Mouse (Mus musculus) hindbrain, embryonic 13.5 days (tissue): Measurements from ENCODE around the gene Tango6. TPM values are rescaled to one million over a fixed set of nuclear protein-coding genes. Genes with fewer than 3 reads are reported as not detected.

ENCODE experiments used
- ATAC-seq: fragments of 200-750 bp; cut with Nextera tagmentation; 2 replicates; pipeline ENCODE4 v1.8.0; 2017; ENCODE audit warnings: moderate TSS enrichment; ENCODE audit not compliant: low FRiP score
- H3K27ac ChIP-seq: fragments of 300-500 bp; sonication (generic); 2 replicates; pipeline ENCODE4 v1.5.1; 2015; ENCODE audit warnings: inconsistent platforms, mild to moderate bottlenecking, moderate library complexity
- H3K27me3 ChIP-seq: fragments of 300-500 bp; sonication (generic); 2 replicates; pipeline ENCODE4 v1.6.1; 2015; ENCODE audit warnings: mild to moderate bottlenecking, inconsistent platforms
- H3K36me3 ChIP-seq: fragments of 300-500 bp; sonication (generic); 2 replicates; pipeline ENCODE4 v1.6.1; 2015; ENCODE audit warnings: mild to moderate bottlenecking, inconsistent platforms
- H3K4me1 ChIP-seq: fragments of 300-500 bp; sonication (generic); replicated peaks from 2 replicates; pipeline ENCODE4 v1.6.1; 2015; ENCODE audit warnings: inconsistent platforms
- H3K4me2 ChIP-seq: fragments of 300-500 bp; sonication (generic); 2 replicates; pipeline ENCODE4 v1.6.1; 2015; ENCODE audit warnings: inconsistent platforms, mild to moderate bottlenecking, moderate library complexity
- H3K4me3 ChIP-seq: fragments of 300-500 bp; sonication (generic); 2 replicates; pipeline ENCODE4 v1.5.1; 2015; ENCODE audit warnings: mild to moderate bottlenecking, inconsistent platforms
- H3K9ac ChIP-seq: fragments of 300-500 bp; sonication (generic); 2 replicates; pipeline ENCODE4 v1.6.1; 2015; ENCODE audit warnings: mild to moderate bottlenecking, inconsistent platforms
- H3K9me3 ChIP-seq: fragments of 300-500 bp; sonication (generic); 2 replicates; pipeline ENCODE4 v1.6.1; 2016; ENCODE audit warnings: inconsistent platforms
- WGBS: fragments of 180-500 bp; shearing (Covaris S2); methylation state at CpG from one replicate; pipeline ENCODE4 v1.1.7; 2015; 5-methylcytosine and 5-hydroxymethylcytosine counted together
- polyA plus RNA-seq: library from polyadenylated mRNA; unstranded; fragments of >200 nt; fragmentation: Nextera tagmentation; extraction: Ambion mirVana; gene quantifications from 2 replicates; pipeline ENCODE4 v1.2.1, GENCODE M21; 2015

The Tango6 gene
- polyA plus RNA-seq, 1 experiment from 2014 or later: 6.6 TPM

DNA sequence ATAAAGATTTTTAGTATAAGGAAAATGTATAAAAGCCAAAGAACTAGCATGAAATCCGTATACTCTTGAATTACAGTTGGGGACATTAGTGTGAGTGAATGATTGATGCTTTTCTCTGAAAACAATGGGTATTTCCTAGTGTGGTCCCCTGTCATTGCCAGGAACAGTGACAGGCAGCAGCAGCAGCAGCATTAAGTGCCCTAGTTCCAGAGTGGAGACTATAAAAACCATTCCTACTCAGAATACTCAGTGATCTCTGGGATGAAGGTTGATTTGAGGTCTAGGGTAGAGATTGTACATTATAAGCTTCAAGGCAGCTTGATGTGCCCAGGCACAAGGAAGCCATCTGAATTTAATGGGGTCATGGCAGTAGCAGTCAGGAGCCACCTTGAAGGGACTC is 45.0 kb downstream of the Tango6 start:
- H3K4me1 ChIP-seq: peaks cover 29% of the 10 kb centered on the region
- H3K9ac ChIP-seq: no peak overlapping the region
- no peaks in the 10 kb centered on the region for H3K9me3 ChIP-seq
- peak overlapping the region; percentile 86 for H3K27ac ChIP-seq
- peak overlapping the region; percentile 49; the same call in 1 of the 2 replicates for H3K4me2 ChIP-seq
- no peak for ATAC-seq
- H3K27me3 ChIP-seq: peaks cover 31% of the 10 kb centered on the region
- WGBS: 7% methylated on average over 1 of the region's 1 CpGs
- H3K36me3 ChIP-seq: peaks cover 12% of the 10 kb centered on the region
- no peak overlapping the region; the same call in 1 of the 2 replicates for H3K4me3 ChIP-seq

DNA sequence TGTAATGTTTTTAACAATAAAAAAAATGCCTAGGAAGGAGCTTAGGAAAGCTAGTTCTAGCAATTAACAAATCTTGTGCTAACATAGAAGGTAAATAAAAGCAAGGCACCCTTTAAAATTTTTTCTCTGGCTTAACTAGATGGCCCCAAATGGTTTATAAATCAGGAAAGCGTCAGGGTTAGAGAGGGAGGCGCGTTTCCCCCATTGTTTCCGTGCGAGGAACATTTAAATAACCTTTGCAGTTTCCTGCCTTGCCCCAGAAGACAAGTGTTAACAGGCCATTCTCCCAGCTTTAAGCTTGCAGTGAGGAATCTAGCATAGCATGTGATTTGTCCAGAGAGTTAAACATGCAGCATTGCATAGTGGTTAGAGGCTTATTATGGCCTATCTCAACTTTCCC is 50.1 kb downstream of the Tango6 start:
- Histone ChIP-seq H3K9ac (no peak overlapping the region), H3K4me2 (no peak overlapping the region), H3K27me3 (peaks cover 26% of the 10 kb centered on the region; the same call in 1 of the 2 replicates), H3K36me3 (peaks cover 5% of the 10 kb centered on the region; the same call in 1 of the 2 replicates), H3K9me3 (no peaks in the 10 kb centered on the region), H3K4me1 (peaks cover 12% of the 10 kb centered on the region), H3K4me3 (no peak overlapping the region), H3K27ac (no peak overlapping the region)
- no peak for ATAC-seq
- 40% methylated on average over 5 of the region's 5 CpGs for WGBS

DNA sequence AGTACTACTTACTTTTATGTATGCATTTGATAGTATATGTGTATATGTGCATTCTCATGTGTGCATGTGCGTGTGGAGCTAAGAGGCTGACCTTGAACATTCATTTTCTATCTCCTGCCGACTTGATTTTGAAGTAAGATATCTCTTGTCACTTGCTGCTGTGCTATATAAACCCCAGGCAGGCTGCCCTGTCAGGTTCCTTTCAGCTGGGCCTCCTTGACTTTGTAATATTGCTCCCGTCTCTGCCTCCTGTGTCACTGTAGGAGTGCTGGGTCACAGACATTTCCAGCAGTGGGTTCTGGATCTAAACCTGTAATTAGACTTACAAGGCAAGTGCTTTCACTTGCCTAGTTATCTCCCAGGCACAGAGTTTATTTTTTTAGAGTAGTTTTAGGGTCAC is 50.8 kb downstream of the Tango6 start:
- Histone ChIP-seq H3K9me3 (no peaks in the 10 kb centered on the region), H3K27me3 (peaks cover 26% of the 10 kb centered on the region; the same call in 1 of the 2 replicates), H3K36me3 (peaks cover 8% of the 10 kb centered on the region; the same call in 1 of the 2 replicates), H3K4me1 (peaks cover 8% of the 10 kb centered on the region), H3K4me2 (no peak overlapping the region), H3K4me3 (no peak overlapping the region), H3K27ac (no peak overlapping the region), H3K9ac (no peak overlapping the region)
- WGBS: 74% methylated on average over 3 of the region's 3 CpGs
- ATAC-seq: no peak

DNA sequence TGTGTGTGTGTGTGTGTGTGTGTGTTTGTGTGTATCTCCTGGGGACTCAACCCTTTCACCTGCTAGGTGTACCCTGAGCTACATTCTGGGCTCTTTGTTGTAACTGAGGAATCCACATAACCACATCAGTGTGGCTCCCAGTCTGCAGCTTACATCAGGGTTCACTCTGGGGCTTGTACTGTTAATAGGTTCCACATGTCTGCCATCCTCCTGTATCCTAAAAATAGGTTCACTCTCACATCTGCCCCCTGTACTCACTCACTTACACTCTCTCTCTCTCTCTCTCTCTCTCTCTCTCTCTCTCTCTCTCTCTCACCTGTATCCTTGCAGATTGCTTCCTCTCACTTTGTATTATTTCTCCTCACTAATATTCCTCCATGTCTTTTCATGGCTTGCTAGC is 51.4 kb downstream of the Tango6 start:
- Histone ChIP-seq H3K4me3 (no peak overlapping the region), H3K36me3 (peaks cover 9% of the 10 kb centered on the region; the same call in 1 of the 2 replicates), H3K9ac (no peak overlapping the region), H3K27me3 (peaks cover 26% of the 10 kb centered on the region; the same call in 1 of the 2 replicates), H3K27ac (no peak overlapping the region), H3K4me1 (peaks cover 8% of the 10 kb centered on the region), H3K4me2 (no peak overlapping the region), H3K9me3 (no peaks in the 10 kb centered on the region)
- no peak for ATAC-seq

DNA sequence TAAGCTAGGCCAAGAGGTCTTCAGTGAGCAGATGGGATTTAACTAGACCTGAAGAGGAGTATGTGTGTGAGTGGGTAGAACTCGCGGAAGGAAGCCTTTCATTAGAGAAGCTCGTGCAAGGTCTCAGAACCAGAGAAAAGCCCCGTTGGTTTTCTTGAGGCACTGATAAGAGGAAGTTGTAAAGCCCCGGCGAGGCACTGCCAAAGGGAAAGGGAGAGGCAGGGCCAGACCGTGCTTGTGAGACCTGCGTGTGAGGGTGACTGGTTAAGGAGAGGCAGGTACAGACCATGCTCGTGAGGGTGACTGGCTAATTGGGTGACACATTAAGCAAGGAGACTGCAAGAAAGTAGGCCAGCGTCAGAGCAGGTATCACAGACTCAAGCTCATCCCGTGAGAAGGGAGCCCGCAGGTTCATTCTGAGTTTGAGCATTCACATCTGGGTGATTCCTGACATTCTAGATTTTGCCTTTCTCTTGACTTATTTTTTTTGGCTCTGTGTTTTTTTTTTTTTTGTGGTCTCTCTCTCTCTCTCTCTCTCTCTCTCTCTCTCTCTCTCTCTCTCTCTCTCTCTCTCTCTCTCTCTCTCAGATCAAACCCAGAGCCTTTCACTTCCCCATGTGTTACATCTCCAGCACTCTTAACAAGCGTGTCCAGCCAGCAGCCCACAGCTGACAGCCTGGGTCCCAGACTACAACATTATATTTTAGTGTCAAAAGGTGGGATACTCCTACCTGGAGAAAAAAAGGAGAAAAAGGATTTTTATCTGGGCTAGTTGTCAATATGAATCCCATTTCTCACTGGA is 54.2 kb downstream of the Tango6 start:
- Histone ChIP-seq H3K9ac (no peak overlapping the region), H3K36me3 (peaks cover 11% of the 10 kb centered on the region; the same call in 1 of the 2 replicates), H3K4me3 (no peak overlapping the region), H3K27ac (no peak overlapping the region), H3K4me2 (no peak overlapping the region), H3K27me3 (0 out of 2 replicates have a peak, but pooled peaks cover 5% of the 10 kb centered on the region), H3K4me1 (peaks cover 4% of the 10 kb centered on the region; the same call in 1 of the 2 replicates), H3K9me3 (no peaks in the 10 kb centered on the region)
- no peak for ATAC-seq
- WGBS: 85% methylated on average over 13 of the region's 13 CpGs

DNA sequence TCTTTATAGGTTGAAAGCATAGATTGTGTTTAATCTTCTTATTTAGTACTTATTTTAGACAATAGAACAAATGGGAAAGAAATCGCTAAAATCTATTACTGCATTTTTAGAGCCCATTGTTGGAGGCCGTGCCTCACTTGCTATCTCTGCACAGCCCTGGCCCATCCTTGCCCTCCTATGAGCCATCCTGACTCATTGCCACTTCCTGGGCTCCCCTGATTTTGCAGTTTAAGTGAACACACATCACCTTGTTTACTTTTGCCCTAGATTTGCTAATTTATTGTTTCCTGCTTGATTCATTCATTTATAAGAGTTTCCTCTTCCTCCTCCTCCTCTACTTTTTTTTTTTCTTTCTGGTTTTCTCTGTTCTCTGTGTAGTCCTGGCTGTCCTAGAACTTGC is 55.0 kb downstream of the Tango6 start:
- Histone ChIP-seq H3K9me3 (no peaks in the 10 kb centered on the region), H3K9ac (no peak overlapping the region), H3K4me1 (peaks cover 4% of the 10 kb centered on the region; the same call in 1 of the 2 replicates), H3K4me2 (no peak overlapping the region), H3K4me3 (no peak overlapping the region), H3K27me3 (0 out of 2 replicates have a peak, but pooled peaks cover 5% of the 10 kb centered on the region), H3K27ac (no peak overlapping the region), H3K36me3 (peaks cover 19% of the 10 kb centered on the region)
- 98% methylated on average over 2 of the region's 2 CpGs for WGBS
- ATAC-seq: no peak

DNA sequence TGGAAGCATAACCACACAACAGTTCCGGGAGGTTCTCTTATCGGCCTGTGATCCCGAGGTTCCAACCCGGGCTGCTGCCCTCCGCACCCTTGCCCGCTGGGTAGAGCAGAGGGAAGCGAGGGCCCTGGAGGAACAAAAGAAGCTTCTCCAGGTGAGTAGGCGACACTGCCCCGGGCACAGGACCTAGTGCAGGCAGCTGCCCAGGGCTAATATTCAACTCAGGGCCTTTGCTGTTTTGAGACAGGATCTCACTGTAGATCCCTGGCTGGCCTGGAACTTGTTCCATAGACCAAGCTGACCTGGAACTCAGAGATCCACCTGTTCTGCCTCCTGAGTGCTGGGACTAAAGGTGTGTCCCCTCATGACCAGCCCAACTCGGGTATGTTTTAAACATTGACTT is 59.5 kb downstream of the Tango6 start:
- H3K4me1 ChIP-seq: no peaks in the 10 kb centered on the region

DNA sequence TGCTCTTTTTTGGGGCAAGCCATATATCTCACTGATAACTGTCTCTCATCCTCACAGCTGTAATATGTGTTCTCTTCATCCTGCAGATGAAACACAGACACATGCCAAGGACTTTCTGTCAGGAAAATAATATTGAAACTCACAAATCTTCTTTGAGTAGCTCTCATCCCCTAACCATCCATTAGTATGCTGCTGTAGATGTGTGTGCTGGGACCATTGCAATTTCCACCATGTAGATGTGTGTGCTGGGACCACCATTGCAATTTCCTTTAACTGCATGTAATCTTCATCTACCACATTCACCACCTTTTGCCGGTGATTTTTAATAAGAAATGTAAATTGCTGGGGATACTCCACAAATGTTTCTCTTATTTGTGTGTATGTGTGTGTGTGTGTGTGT is 60.5 kb downstream of the Tango6 start:
- Histone ChIP-seq H3K36me3 (peaks cover 22% of the 10 kb centered on the region), H3K4me3 (no peak overlapping the region), H3K9ac (no peak overlapping the region), H3K9me3 (no peaks in the 10 kb centered on the region), H3K27ac (no peak overlapping the region), H3K4me1 (no peaks in the 10 kb centered on the region), H3K4me2 (no peak overlapping the region), H3K27me3 (no peaks in the 10 kb centered on the region)
- 90% methylated on average over 1 of the region's 1 CpGs for WGBS
- no peak for ATAC-seq

More for the DNA sequence above, 59.5 kb downstream of the Tango6 start:
- 94% methylated on average over 10 of the region's 10 CpGs for WGBS
- no peak overlapping the region for H3K4me2 ChIP-seq
- H3K36me3 ChIP-seq: peaks cover 22% of the 10 kb centered on the region
- no peak for ATAC-seq
- H3K9me3 ChIP-seq: no peaks in the 10 kb centered on the region
- no peaks in the 10 kb centered on the region for H3K27me3 ChIP-seq
- H3K9ac ChIP-seq: no peak overlapping the region
- no peak overlapping the region for H3K4me3 ChIP-seq
- H3K27ac ChIP-seq: no peak overlapping the region

DNA sequence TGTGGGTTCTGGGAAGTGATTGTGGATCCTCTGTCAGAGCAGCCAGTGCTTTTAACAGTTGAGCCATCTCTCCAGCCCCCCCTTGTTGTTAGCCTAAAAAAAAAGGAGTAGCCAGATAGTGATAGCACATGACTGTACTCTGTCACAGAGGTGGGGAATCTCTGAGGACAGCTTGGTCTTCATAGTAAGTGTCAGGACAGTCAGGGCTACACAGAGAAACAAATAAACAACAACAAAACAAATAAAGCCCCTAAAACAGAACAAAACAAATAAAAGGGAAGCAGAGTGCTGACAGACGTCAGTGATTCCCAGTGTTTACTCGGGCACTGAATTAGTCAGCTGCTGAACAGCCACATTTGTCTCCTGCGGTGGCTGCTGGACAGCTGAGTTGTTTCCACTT is 70.6 kb downstream of the Tango6 start:
- 53% methylated on average over 3 of the region's 3 CpGs for WGBS
- H3K27me3 ChIP-seq: no peaks in the 10 kb centered on the region
- no peaks in the 10 kb centered on the region for H3K9me3 ChIP-seq
- H3K27ac ChIP-seq: no peak overlapping the region
- H3K4me3 ChIP-seq: no peak overlapping the region
- no peaks in the 10 kb centered on the region for H3K36me3 ChIP-seq
- no peak overlapping the region for H3K4me2 ChIP-seq
- no peak for ATAC-seq
- no peaks in the 10 kb centered on the region for H3K4me1 ChIP-seq
- no peak overlapping the region for H3K9ac ChIP-seq

DNA sequence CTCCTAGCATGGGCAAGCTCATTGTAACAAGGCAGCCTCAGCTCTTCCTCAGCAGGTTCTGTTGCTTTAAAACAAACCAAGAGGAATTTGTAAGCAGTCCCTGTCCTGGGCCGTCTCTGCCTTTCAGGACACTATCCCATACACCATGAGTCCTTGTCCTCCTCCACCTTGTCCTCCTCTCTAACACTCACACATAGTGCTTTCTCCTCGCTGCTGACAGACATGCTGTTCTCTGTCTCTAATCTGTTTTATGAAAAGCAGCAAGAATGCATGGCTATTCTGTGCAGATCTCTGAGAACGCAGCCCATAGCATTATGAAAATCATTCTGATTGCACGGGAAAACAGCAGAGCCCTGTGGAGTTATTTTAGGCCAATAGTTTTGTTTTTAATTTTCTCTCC is 78.4 kb downstream of the Tango6 start:
- H3K9ac ChIP-seq: no peak overlapping the region
- WGBS: 49% methylated on average over 4 of the region's 4 CpGs
- no peaks in the 10 kb centered on the region for H3K36me3 ChIP-seq
- no peak for ATAC-seq
- H3K4me2 ChIP-seq: no peak overlapping the region
- peak overlapping the region; percentile 63 for H3K27ac ChIP-seq
- H3K4me3 ChIP-seq: no peak overlapping the region
- H3K4me1 ChIP-seq: peaks cover 19% of the 10 kb centered on the region
- no peaks in the 10 kb centered on the region for H3K9me3 ChIP-seq
- no peaks in the 10 kb centered on the region for H3K27me3 ChIP-seq

DNA sequence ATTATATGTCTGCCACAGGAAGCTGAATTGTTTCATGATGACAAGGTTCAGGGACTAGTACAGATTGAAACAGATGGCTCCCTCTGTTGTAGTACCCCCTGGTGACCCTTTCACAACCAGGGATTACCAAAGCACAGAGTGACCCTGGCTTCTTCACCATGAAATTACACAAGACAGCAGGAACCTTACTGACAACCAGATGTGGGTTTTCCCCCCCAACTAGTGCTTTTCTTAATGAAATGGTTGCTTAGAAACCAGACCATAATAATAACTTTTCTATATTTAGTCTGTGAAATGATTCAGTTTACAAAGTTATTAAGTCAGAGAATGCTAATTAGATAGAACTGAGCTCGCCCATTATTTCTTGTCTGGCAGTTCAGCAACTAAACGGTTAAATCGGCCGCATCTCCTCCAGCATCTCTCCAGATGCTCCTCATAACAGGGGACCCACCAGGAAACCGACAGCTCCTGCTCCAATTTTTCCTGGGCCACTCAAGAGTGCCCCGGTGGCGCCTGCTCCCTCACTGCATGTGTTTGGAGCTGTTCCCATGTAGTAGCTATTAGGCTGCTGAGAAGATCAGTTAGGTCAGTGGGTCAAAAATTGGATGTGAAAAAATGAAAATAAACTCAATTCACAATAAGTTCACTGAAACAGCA is 79.1 kb downstream of the Tango6 start:
- Histone ChIP-seq H3K36me3 (no peaks in the 10 kb centered on the region), H3K4me2 (no peak overlapping the region), H3K4me1 (peaks cover 19% of the 10 kb centered on the region), H3K27ac (peak overlapping the region; percentile 66), H3K4me3 (no peak overlapping the region), H3K9me3 (no peaks in the 10 kb centered on the region), H3K9ac (no peak overlapping the region), H3K27me3 (no peaks in the 10 kb centered on the region)
- 24% methylated on average over 7 of the region's 7 CpGs for WGBS
- ATAC-seq: no peak

DNA sequence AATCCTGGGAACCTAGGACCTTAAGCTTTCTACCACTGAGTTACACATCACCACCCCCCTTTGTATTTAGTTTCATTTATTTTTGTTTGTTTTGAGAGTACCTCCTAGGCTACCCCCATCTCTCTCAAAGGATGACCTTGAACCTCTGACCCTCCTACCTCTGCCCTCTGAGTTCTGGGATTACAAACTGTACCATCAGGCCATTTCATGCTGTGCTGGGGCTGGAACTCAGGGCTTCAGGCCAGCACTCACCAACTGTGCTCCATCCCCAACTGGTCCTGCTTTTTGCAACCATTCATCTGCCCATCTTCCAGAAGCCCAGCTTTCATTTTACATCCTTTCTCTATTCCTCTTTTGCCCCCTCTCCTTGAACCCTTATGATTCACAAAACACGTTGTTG is 81.7 kb downstream of the Tango6 start:
- H3K4me3 ChIP-seq: no peak overlapping the region
- no peak overlapping the region for H3K9ac ChIP-seq
- H3K9me3 ChIP-seq: no peaks in the 10 kb centered on the region
- no peak overlapping the region for H3K4me2 ChIP-seq
- H3K4me1 ChIP-seq: peaks cover 15% of the 10 kb centered on the region
- no peaks in the 10 kb centered on the region for H3K36me3 ChIP-seq
- no peak for ATAC-seq
- WGBS: 91% methylated on average over 1 of the region's 1 CpGs
- no peaks in the 10 kb centered on the region for H3K27me3 ChIP-seq
- no peak overlapping the region for H3K27ac ChIP-seq
